Comparison of ENCODE assay signal across 14 mouse cellular contexts in the genomic region with DNA sequence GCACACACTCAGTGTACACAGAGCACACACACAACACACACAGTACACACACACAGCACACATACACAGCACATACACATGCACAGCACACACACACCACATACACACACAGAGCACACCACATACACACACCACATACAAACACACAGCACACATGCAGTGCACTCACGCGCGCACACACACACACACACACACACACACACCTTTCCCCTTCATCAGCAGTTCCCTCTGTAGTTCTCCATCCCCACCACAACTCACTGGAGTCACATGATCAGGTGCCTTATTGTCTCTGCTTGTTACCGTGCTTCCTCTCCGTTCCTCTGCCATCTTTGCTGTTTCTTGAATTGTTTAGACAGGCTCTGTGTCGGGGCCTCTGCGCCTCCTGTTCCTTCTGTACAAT.
"Had no signal": no experiment of that assay in that cellular context is flagged by ENCODE, and none has a peak within 500 bp of the region (broad histone marks: within the 10 kb centered on the region; RNA-seq: fewer than 3 reads in every experiment).

No protein-coding gene starts in this region.

- H3K4me1 ChIP-seq: limb, embryonic 10.5 days; liver, embryonic 15.5 days had no signal

- ATAC-seq: lung, postnatal 0 days; midbrain, embryonic 16.5 days had no signal

- H3K9me3 ChIP-seq: limb, embryonic 10.5 days; liver, embryonic 15.5 days had no signal

- H3K9ac ChIP-seq: liver, embryonic 15.5 days had no signal

- H3K27ac ChIP-seq: layer of hippocampus, adult 2 months; liver, embryonic 15.5 days had no signal

- H3K27me3 ChIP-seq: liver, embryonic 15.5 days had no signal

- H3K36me3 ChIP-seq: limb, embryonic 10.5 days; liver, embryonic 15.5 days had no signal

- H3K4me2 ChIP-seq: liver, embryonic 11.5 days; liver, embryonic 15.5 days had no signal

- H3K4me3 ChIP-seq: layer of hippocampus, adult 2 months; limb, embryonic 10.5 days; liver, embryonic 15.5 days had no signal

- DNase-seq: kidney, adult 18-20 months; kidney, postnatal 10 days; kidney, postnatal 4 days; lung, adult 2 months; lung, postnatal 36 days; right cerebral cortex, postnatal 14 days; thymus, adult 18-20 months; thymus, postnatal 14 days had no signal
